Mouse (Mus musculus) erythroblast, embryonic 14.5 days (primary cell): ENCODE results near the gene Nxnl1. TPM values are rescaled to one million over a fixed set of nuclear protein-coding genes. Genes with fewer than 3 reads are reported as not detected.
A peak's percentile ranks its signal among the peaks of the same experiment; 100 is the strongest.
"Not testable (repeated sequence)": the region's sequence is repeated elsewhere in the genome, so short reads cannot be mapped to it uniquely, and the experiment has no call there.

Experiments
- H3K27me3 ChIP-seq: 2 replicates; pipeline ENCODE4 v1.6.1; 2012; ENCODE audit warnings: inconsistent platforms; ENCODE audit not compliant: control insufficient read depth
- H3K36me3 ChIP-seq: 2 replicates; pipeline ENCODE4 v1.6.1; 2012; ENCODE audit warnings: mild to moderate bottlenecking, inconsistent platforms; ENCODE audit not compliant: control insufficient read depth
- H3K4me1 ChIP-seq: 2 replicates; pipeline ENCODE4 v1.6.1; 2012; ENCODE audit warnings: inconsistent platforms; ENCODE audit not compliant: control insufficient read depth
- H3K4me3 ChIP-seq: replicated peaks from 2 replicates; pipeline ENCODE3; 2012; ENCODE audit warnings: moderate library complexity, mild to moderate bottlenecking, inconsistent platforms
- H3K9me3 ChIP-seq: 2 replicates; pipeline ENCODE4 v1.6.1; 2012; ENCODE audit warnings: low read length, inconsistent platforms, mixed read lengths; ENCODE audit not compliant: control insufficient read depth
- GATA1 ChIP-seq: IDR thresholded peaks from 2 replicates; pipeline ENCODE4 v1.6.1; 2012; ENCODE audit warnings: low read length, inconsistent platforms, mixed read lengths
- TAL1 ChIP-seq: IDR thresholded peaks from 3 replicates; pipeline ENCODE4 v1.6.1; 2012; ENCODE audit warnings: low read length, inconsistent platforms, mixed read lengths
- polyA plus RNA-seq: library from polyadenylated mRNA; stranded (reverse); fragments of >175 nt; gene quantifications from 2 replicates; pipeline ENCODE4 v1.2.3, GENCODE M21; 2012

The Nxnl1 gene
- polyA plus RNA-seq, 1 experiment, result not detected

DNA sequence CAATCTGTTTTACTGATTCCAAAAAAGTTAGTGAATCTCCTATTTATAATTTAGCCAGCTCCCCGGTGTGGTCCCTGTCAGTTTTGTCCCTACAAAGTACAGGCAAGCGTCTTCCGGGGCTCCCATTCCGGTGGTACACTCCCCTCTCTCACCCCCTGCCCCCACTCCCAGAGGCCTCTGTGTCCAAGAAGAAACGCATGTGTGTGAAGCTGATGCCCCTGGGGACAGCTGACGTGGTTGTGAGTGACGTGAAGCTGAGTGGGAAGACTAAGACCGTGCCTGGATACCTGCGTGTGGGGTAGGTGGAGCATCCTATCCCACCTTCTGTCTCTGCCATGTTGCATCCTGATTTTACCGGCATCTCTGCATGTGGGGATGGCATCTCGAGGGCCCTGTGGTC is 21.3 kb downstream of the Nxnl1 start:
- Histone ChIP-seq H3K27me3 (no peaks in the 10 kb centered on the region), H3K4me1 (peaks cover 18% of the 10 kb centered on the region), H3K9me3 (no peaks in the 10 kb centered on the region), H3K4me3 (no peak overlapping the region), H3K36me3 (peaks cover 22% of the 10 kb centered on the region; the same call in 1 of the 2 replicates)
- TF ChIP-seq TAL1 (no peak), GATA1 (no peak)

GRCm38 (mm10) chr8:71543755-71544154 is 22.6 kb downstream of the Nxnl1 start:
- TF ChIP-seq TAL1 (no peak), GATA1 (no peak)
- Histone ChIP-seq H3K27me3 (no peaks in the 10 kb centered on the region), H3K9me3 (no peaks in the 10 kb centered on the region), H3K4me1 (peaks cover 18% of the 10 kb centered on the region), H3K36me3 (peaks cover 22% of the 10 kb centered on the region; the same call in 1 of the 2 replicates), H3K4me3 (peak overlapping the region; percentile 67)

DNA sequence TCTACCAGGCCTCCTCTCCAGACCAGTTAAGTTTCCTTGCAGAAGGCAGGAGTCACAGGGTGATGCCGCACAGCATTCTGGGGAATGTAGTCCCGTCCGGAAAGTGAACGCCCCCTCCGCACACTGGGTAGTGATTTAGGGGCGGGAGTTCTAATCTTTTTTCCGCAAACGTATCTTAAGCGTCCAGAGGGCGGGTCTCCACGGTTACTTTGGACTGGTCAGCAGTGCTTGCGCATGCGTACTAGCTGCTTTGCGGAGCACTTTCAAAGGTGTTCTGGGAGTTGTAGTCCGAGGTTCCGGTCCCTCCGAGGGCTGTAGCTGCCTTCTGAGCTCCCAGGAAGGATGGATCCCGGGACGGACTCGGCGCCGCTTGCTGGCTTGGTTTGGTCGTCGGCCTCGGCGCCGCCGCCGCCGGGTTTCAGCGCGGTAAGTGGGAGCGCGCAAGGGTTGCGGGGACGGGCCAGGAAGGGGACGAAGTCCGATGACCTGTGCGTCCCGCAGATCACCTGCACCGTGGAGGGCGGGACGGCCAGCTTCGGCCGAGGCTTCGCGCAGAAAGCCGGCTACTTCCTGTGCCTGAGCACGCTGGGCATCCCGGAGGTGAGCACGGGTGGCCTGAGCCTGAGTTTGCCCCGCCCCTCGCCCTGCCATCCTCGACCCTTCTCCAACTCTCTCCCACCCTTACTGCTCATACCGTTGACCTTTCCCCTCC is 23.6 kb downstream of the Nxnl1 start, which contains the start of gene Mvb12a:
Gene Mvb12a (plus strand): TSS at position 291 of the 712 bp plus-strand sequence.
- peaks cover 24% of the 10 kb centered on the region for H3K4me1 ChIP-seq
- peaks cover 18% of the 10 kb centered on the region; the same call in 1 of the 2 replicates for H3K36me3 ChIP-seq
- H3K9me3 ChIP-seq, result no peaks in the 10 kb centered on the region
- peak; percentile 27; the same call in 1 of the 2 replicates for TF ChIP-seq GATA1
- no peak for TF ChIP-seq TAL1
- no peaks in the 10 kb centered on the region for H3K27me3 ChIP-seq
- peak within 1 kb of the TSS; percentile 67 for H3K4me3 ChIP-seq

DNA sequence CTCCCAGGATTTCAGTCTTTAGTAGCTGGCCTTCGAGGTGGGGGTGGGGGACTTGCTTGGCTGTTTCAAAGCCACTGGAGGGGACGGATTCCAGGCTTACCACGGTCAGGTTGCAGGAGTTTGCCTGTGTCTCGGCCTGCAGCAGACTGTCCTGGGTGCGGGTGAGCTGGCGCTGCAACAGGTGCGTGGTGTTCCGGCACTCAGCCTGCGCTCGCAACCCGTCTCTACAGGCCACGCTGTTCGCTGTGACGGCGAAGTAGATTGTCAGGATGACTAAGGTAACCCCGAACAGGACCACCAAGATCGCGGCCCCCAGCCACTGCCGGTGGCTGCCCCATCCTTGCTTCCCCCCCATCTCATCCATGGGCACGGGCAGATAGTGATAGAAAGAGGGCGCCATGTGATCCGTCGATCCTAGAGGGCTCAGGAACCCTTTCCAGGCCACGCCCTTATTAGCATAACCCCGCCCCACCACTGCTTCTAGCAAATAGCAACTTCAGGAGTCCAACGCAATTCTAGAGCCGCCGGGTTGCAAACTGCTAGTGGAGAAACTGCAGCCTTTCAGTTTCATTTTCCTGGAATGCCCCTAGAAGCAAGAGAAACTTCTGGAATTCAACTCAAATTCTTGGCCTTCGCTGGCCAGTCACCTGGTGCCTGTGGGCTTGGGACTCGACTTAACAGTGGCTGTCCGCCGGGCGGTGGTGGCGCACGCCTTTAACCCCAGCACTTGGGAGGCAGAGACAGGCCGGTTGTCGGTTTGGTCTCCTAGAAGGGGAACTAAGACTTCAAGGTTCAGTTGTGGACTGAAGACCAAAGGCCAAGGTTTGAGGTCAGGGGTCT is 29.2 kb downstream of the Nxnl1 start, which contains the start of gene Bst2:
Gene Bst2 (minus strand): TSS at position 429 of the 840 bp plus-strand sequence.
- H3K9me3 ChIP-seq, result no peaks in the 10 kb centered on the region
- TF ChIP-seq TAL1 (no peak), GATA1 (no peak)
- H3K4me3 ChIP-seq, result peak within 1 kb of the TSS; percentile 76
- no peaks in the 10 kb centered on the region; the same call in 1 of the 2 replicates for H3K27me3 ChIP-seq
- no peaks in the 10 kb centered on the region for H3K36me3 ChIP-seq
- peaks cover 22% of the 10 kb centered on the region for H3K4me1 ChIP-seq

DNA sequence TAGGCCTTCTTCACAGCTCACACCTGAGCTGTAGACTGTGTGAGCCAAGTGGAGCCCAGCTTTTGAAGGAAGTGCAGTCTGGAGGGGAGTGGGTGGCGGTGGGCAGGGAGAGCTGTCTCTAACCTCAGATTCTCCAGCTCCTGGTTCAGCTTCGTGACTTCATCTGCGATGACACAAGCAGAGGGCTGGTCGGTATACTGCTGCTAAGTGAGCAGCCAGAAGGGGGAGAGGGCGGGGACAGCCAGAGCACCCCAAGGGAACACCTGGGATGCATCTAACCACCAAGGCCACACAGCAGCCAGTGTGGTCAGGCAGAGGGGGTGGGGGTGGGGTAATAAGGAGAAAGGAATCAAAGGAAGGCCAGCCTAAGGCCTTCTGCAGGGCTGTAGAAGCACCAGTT is 30.7 kb downstream of the Nxnl1 start:
- H3K27me3 ChIP-seq, result no peaks in the 10 kb centered on the region; the same call in 1 of the 2 replicates
- no peaks in the 10 kb centered on the region for H3K36me3 ChIP-seq
- TF ChIP-seq TAL1 (no peak), GATA1 (no peak)
- peaks cover 24% of the 10 kb centered on the region for H3K4me1 ChIP-seq
- H3K9me3 ChIP-seq, result no peaks in the 10 kb centered on the region
- no peak overlapping the region for H3K4me3 ChIP-seq

DNA sequence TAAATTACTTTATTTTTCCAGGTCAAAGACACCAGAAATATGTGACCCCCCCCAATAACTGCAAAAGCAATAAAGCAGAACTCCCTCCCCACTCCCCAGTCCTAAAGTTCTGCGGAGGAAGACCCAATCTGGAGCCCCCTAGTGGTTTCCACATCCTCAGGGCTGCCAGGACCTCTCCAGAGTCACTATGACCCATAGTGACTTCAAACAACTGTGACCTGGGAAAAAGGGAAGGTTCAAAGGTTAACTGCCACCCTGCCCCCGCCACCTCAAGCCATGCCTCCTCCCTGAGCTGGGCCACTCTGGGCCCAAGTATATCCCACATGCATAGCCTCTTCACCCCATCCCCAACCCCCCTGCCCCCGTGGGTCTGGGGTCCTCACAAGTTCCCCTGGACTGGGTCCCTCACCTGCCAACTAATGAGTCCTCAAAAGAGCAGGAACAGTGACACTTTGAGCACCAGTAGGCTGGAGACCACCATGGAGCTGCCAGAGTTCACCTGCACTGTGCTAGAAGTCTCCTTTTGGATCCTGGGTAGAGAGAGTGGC is 32.1 kb downstream of the Nxnl1 start:
- Histone ChIP-seq H3K9me3 (no peaks in the 10 kb centered on the region), H3K4me3 (no peak overlapping the region), H3K27me3 (no peaks in the 10 kb centered on the region; the same call in 1 of the 2 replicates), H3K36me3 (no peaks in the 10 kb centered on the region), H3K4me1 (peaks cover 26% of the 10 kb centered on the region)
- TF ChIP-seq TAL1, result no peak
- no peak for TF ChIP-seq GATA1

DNA sequence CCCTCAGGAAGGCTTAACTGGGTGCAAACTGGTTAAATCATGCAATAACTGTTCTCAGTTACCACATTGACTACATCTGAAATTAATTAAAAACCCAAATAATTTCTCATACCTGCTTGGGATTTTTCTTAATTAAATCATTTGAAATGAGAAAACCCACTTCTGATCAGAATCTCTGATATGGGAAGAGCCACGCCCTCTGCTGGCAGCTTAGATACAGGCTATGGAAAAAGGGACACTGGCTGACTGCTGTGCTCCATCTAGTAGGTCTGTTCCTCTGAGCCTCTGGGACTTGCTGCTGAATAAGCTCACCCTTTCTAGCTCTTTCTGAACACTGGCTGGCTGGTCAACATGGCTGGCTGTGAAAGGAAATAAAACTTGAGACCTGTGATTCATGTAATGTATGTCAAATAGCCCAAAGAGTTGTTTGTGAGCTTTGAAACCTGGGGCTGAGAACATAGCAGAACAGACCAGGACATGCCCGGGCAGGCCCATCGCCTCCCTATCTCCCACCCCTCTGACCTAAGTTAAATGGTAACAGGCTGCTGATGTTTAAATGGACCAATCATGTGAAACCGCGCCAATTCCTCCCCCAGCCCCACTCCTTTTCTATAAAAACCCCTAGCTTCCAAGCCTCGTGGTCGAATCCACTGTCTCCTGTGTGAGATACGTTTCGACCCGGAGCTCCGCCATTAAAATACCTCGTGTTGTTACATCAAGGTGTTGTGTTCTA is 35.5 kb downstream of the Nxnl1 start:
- not testable (repeated sequence) for H3K9me3 ChIP-seq, H3K4me3 ChIP-seq, H3K4me1 ChIP-seq, H3K36me3 ChIP-seq
- H3K27me3 ChIP-seq, result peaks cover 23% of the 10 kb centered on the region

DNA sequence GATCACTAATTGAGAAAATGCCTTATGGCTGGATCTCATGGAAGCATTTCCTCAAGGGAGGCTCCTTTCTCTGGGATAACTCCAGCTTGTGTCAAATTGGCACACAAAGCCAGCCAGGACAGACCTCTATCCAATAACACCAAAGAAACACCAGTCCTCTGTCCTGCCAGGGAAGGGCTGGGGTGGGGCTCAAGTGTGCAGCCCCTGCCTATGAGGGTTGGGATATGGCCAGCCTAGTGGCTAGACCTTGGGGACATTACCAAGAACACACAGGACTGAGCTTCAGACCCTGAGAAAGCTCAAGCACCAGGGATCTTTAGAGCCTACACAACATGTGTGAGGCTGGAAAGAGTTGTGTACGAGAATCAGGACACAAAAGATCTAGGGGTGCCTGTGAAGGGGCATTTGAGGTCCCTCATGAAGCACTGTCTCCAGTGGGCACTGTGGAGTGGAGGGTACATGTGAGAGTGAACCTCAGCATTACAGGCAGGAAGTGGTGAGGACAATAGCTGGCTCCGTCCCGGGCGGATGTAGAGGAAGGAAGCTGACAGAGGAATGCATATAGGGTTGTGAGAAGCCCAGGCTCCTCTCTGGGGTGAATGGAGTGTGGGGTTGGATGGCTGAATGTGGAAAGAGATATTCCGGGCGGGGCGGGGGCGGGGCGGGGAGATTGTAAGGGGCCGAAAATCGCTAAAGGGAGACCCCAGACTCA is 37.9 kb downstream of the Nxnl1 start:
- TF ChIP-seq TAL1, result no peak
- no peak for TF ChIP-seq GATA1
- H3K9me3 ChIP-seq, result no peaks in the 10 kb centered on the region
- H3K36me3 ChIP-seq, result no peaks in the 10 kb centered on the region
- peaks cover 4% of the 10 kb centered on the region; the same call in 1 of the 2 replicates for H3K4me1 ChIP-seq
- H3K27me3 ChIP-seq, result peaks cover 35% of the 10 kb centered on the region
- H3K4me3 ChIP-seq, result no peak overlapping the region
